Mouse (Mus musculus) intestine, embryonic 16.5 days (tissue): ENCODE results near the gene Mpdz. TPM values are rescaled to one million over a fixed set of nuclear protein-coding genes. Genes with fewer than 3 reads are reported as not detected.

ENCODE experiments used
- ATAC-seq: fragments of 200-750 bp; cut with Nextera tagmentation; 2 replicates; pipeline ENCODE4 v1.8.0; 2017; ENCODE audit warnings: moderate TSS enrichment, moderate library complexity
- H3K27ac ChIP-seq: fragments of 300-500 bp; sonication (generic); 2 replicates; pipeline ENCODE4 v1.5.1; 2014; ENCODE audit warnings: mild to moderate bottlenecking, low read length
- H3K27me3 ChIP-seq: fragments of 300-500 bp; sonication (generic); replicated peaks from 2 replicates; pipeline ENCODE4 v1.6.1; 2014; ENCODE audit warnings: low read length, control low read depth, mixed read lengths; ENCODE audit not compliant: control insufficient read depth, insufficient read depth
- H3K36me3 ChIP-seq: fragments of 300-500 bp; sonication (generic); 2 replicates; pipeline ENCODE4 v1.6.1; 2014; ENCODE audit warnings: low read length, control low read depth; ENCODE audit not compliant: control insufficient read depth, insufficient read depth
- H3K4me1 ChIP-seq: fragments of 300-500 bp; sonication (generic); 2 replicates; pipeline ENCODE4 v1.6.1; 2014; ENCODE audit warnings: low read length, control low read depth, mixed read lengths; ENCODE audit not compliant: control insufficient read depth, insufficient read depth
- H3K4me2 ChIP-seq: fragments of 300-500 bp; sonication (generic); 2 replicates; pipeline ENCODE4 v1.6.1; 2014; ENCODE audit warnings: low read depth, low read length, control low read depth
- H3K4me3 ChIP-seq: fragments of 300-500 bp; sonication (generic); 2 replicates; pipeline ENCODE4 v1.5.1; 2014; ENCODE audit warnings: mild to moderate bottlenecking, low read length
- H3K9ac ChIP-seq: fragments of 300-500 bp; sonication (generic); 2 replicates; pipeline ENCODE4 v1.6.1; 2014; ENCODE audit warnings: low read depth, low read length
- H3K9me3 ChIP-seq: fragments of 300-500 bp; sonication (generic); 2 replicates; pipeline ENCODE4 v1.6.1; 2016; ENCODE audit warnings: low read length, control low read depth; ENCODE audit not compliant: control insufficient read depth
- WGBS: fragments of 180-500 bp; shearing (Covaris S2); extraction: QIAGEN DNeasy Blood & Tissue Kit; methylation state at CpG from one replicate; pipeline ENCODE4 v1.1.7; 2014; 5-methylcytosine and 5-hydroxymethylcytosine counted together
- polyA plus RNA-seq: library from polyadenylated mRNA; unstranded; fragments of >200 nt; fragmentation: Nextera tagmentation; extraction: Ambion mirVana; gene quantifications from 2 replicates; pipeline ENCODE4 v1.2.1, GENCODE M21; 2015

The Mpdz gene
- polyA plus RNA-seq, 1 experiment from 2014 or later, result 13.7 TPM

DNA sequence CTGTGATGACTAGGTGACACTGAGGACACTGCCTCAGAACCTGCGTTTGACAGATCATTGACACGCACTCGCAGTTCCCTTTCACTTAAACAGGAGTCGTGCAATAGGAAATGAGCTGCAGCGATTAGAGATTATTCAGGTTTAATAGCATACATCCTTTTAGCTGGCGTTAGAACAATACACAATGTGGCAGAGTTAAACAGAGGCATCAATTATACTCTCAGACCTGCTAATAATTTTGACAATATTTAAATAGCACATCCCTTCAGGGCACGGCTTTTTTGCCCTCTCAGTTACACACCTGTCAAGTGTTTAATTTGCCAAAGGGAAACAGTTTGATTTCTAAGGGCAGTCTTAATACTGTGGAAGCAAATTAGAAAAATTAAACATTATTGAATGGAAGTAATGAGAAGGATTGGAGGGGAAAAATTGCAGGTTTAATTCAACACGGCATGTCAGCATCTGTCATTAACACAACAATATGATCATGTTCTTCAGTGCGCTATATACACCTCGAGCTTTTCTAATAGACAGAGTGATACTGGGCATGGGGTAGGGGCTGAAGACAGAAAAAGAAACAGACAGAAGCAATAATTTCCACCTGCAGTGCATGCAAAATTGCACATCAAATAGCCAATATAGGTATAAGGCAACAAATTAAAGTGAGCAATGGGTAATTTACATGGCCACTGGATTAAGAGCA is 27.1 kb downstream of the Mpdz start:
- H3K4me1 ChIP-seq, result no peaks in the 10 kb centered on the region
- no peak for ATAC-seq
- 70% methylated on average over 10 of the region's 10 CpGs for WGBS

DNA sequence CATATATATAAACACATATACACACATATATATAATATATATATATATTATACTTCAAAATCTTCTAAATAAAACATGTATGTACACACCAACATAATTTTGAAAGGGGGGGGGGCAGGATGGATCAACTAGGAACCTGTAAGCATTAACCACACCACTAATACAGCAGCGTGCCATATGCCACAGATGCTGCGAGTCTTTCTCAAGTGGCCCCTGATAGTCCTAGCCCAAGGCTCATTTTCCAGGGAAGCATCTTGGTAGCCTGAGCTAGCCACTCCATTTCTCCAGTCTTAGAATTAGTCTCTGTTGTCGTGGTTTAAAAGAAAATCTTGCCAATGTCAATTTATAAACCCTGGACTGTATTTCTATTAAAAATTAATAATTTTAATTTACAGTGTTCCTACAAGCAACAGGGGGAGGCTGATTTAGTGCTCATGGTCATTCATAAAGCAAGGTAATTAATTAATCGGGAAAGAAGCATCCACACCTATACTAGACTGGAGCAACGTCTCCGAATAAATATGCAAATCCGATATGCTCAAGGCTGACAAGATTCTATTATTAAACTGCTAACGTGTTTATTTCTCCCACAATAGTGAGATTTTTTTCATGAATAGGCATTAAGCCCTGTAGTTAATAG is 27.8 kb downstream of the Mpdz start:
- Histone ChIP-seq H3K9me3 (no peaks in the 10 kb centered on the region), H3K4me2 (no peak overlapping the region), H3K4me3 (no peak overlapping the region), H3K27me3 (no peaks in the 10 kb centered on the region), H3K27ac (no peak overlapping the region), H3K9ac (no peak overlapping the region), H3K4me1 (no peaks in the 10 kb centered on the region), H3K36me3 (no peaks in the 10 kb centered on the region)
- ATAC-seq, result no peak
- WGBS, result 89% methylated on average over 8 of the region's 8 CpGs

More for the DNA sequence above, 27.1 kb downstream of the Mpdz start:
- H3K36me3 ChIP-seq, result no peaks in the 10 kb centered on the region
- H3K27me3 ChIP-seq, result no peaks in the 10 kb centered on the region
- no peak overlapping the region for H3K4me2 ChIP-seq
- H3K9me3 ChIP-seq, result no peaks in the 10 kb centered on the region
- H3K4me3 ChIP-seq, result no peak overlapping the region
- no peak overlapping the region for H3K27ac ChIP-seq
- no peak overlapping the region for H3K9ac ChIP-seq

- WGBS, result 66% methylated on average over 6 of the region's 6 CpGs
Measured at GRCm38 (mm10) chr4:81396883-81397282, 45.7 kb downstream of the Mpdz start.

GRCm38 (mm10) chr4:81392869-81393268 is 49.7 kb downstream of the Mpdz start:
- Histone ChIP-seq H3K27ac (no peak overlapping the region), H3K36me3 (no peaks in the 10 kb centered on the region), H3K4me1 (no peaks in the 10 kb centered on the region), H3K4me3 (no peak overlapping the region), H3K27me3 (no peaks in the 10 kb centered on the region), H3K9ac (no peak overlapping the region), H3K4me2 (no peak overlapping the region), H3K9me3 (no peaks in the 10 kb centered on the region)
- 83% methylated on average over 3 of the region's 3 CpGs for WGBS
- ATAC-seq, result no peak

More at GRCm38 (mm10) chr4:81396883-81397282, 45.7 kb downstream of the Mpdz start:
- H3K4me3 ChIP-seq, result no peak overlapping the region
- no peak overlapping the region for H3K4me2 ChIP-seq
- H3K27me3 ChIP-seq, result no peaks in the 10 kb centered on the region
- no peaks in the 10 kb centered on the region for H3K9me3 ChIP-seq
- H3K36me3 ChIP-seq, result no peaks in the 10 kb centered on the region
- H3K9ac ChIP-seq, result no peak overlapping the region
- ATAC-seq, result 0 out of 2 replicates have a peak, but pooled peaks have one; percentile 40
- no peak overlapping the region for H3K27ac ChIP-seq
- H3K4me1 ChIP-seq, result no peaks in the 10 kb centered on the region

DNA sequence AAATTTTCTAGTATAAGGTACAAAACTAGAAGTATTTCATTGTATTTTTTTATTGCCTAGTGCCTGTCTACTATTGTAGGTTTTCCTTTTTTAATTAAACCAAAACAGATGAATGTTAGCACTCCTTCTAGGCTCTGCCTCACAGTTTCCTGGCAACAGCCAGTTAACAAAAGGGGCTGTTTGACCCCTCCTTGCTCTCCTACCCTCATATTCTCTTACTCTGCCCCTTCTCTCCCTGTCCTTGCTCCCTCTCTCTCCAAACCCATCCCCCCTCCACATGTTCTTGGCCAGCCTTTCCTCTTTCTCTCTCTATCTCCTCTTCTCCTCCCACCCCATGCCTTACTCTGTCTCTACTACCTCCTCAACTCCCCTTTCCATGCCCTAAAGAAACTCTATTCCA is 53.4 kb downstream of the Mpdz start:
- Histone ChIP-seq H3K4me1 (no peaks in the 10 kb centered on the region), H3K27me3 (no peaks in the 10 kb centered on the region), H3K36me3 (no peaks in the 10 kb centered on the region), H3K9me3 (no peaks in the 10 kb centered on the region), H3K4me3 (no peak overlapping the region), H3K27ac (no peak overlapping the region), H3K4me2 (no peak overlapping the region), H3K9ac (no peak overlapping the region)
- ATAC-seq, result no peak

GRCm38 (mm10) chr4:81387644-81388043 is 55.0 kb downstream of the Mpdz start:
- no peaks in the 10 kb centered on the region for H3K4me1 ChIP-seq
- no peak overlapping the region for H3K4me3 ChIP-seq
- H3K9me3 ChIP-seq, result no peaks in the 10 kb centered on the region
- no peaks in the 10 kb centered on the region for H3K36me3 ChIP-seq
- no peak for ATAC-seq
- no peaks in the 10 kb centered on the region for H3K27me3 ChIP-seq
- no peak overlapping the region for H3K9ac ChIP-seq
- no peak overlapping the region for H3K27ac ChIP-seq
- 82% methylated on average over 2 of the region's 2 CpGs for WGBS
- no peak overlapping the region for H3K4me2 ChIP-seq

DNA sequence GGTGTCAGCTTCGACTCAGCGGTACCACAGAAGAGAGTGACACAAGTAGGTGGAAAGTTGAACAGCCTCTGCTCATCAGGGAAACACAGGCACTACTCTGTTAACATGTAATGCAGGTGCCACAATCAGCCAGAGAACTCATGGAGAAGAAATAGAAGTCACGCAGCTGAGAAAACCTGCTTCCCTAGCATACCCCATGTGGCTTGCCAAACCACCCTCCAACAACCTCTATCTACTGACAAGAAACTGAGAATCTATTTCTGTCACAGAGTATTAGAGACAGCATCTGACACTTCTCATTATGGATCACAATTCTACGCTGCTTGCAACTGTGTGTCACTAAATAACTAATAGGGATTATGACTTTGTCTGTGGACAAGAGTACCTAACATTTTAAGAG is 70.3 kb downstream of the Mpdz start:
- Histone ChIP-seq H3K9ac (no peak overlapping the region), H3K4me3 (no peak overlapping the region), H3K36me3 (no peaks in the 10 kb centered on the region), H3K4me1 (no peaks in the 10 kb centered on the region), H3K9me3 (no peaks in the 10 kb centered on the region), H3K27me3 (no peaks in the 10 kb centered on the region), H3K4me2 (no peak overlapping the region), H3K27ac (no peak overlapping the region)
- ATAC-seq, result no peak
- 94% methylated on average over 4 of the region's 4 CpGs for WGBS

DNA sequence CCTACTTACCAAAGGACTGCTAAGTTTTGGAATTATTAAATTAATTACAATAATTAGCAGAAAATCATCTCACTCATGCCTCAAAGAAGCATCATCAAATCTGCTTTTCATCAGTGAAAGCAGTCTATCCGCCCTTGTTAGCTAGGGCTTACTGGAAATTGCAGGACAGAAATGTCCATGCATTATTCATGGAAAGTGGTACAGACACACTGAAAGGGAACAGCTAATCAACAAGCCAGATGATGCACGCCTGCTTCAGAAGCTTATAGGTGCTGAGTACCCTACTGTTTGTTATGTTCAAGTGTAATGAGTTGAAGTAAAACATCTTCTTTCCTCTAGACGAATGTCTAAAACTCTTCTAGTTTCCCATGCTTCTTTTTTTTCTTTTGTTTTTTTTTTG is 91.2 kb downstream of the Mpdz start:
- Histone ChIP-seq H3K27ac (no peak overlapping the region), H3K4me3 (no peak overlapping the region), H3K4me2 (no peak overlapping the region), H3K27me3 (no peaks in the 10 kb centered on the region), H3K9ac (no peak overlapping the region), H3K4me1 (no peaks in the 10 kb centered on the region), H3K36me3 (no peaks in the 10 kb centered on the region), H3K9me3 (no peaks in the 10 kb centered on the region)
- ATAC-seq, result no peak
- WGBS, result 86% methylated on average over 3 of the region's 3 CpGs

- no peak overlapping the region for H3K27ac ChIP-seq
- no peak overlapping the region for H3K9ac ChIP-seq
- H3K4me1 ChIP-seq, result no peaks in the 10 kb centered on the region
- 78% methylated on average over 7 of the region's 7 CpGs for WGBS
- no peaks in the 10 kb centered on the region for H3K36me3 ChIP-seq
- H3K4me2 ChIP-seq, result no peak overlapping the region
- no peaks in the 10 kb centered on the region for H3K27me3 ChIP-seq
- H3K4me3 ChIP-seq, result no peak overlapping the region
- no peak for ATAC-seq
- H3K9me3 ChIP-seq, result no peaks in the 10 kb centered on the region
Measured at GRCm38 (mm10) chr4:81348646-81349045, 94.0 kb downstream of the Mpdz start.
